Mouse (Mus musculus) CH12.LX (cell line): ENCODE results near the gene Enpp4. TPM values are rescaled to one million over a fixed set of nuclear protein-coding genes. Genes with fewer than 3 reads are reported as not detected.

ENCODE experiments used
- DNase-seq: peaks from one replicate; pipeline ENCODE4 v3.0.0-alpha.2; 2013; ENCODE audit errors: extremely low read depth
- H3K27ac ChIP-seq: 2 replicates; pipeline ENCODE4 v1.5.1; 2012; ENCODE audit warnings: low read depth, mild to moderate bottlenecking, control low read depth, moderate library complexity; ENCODE audit not compliant: insufficient read depth
- H3K27me3 ChIP-seq: replicated peaks from 2 replicates; pipeline ENCODE3; 2012; ENCODE audit warnings: inconsistent platforms
- H3K36me3 ChIP-seq, 2 experiments: replicated peaks in 1 of 2; 2 replicates each; pipeline versions ENCODE3 to v1.6.1; 2012; ENCODE audit warnings: inconsistent platforms in 1 of 2, low read length in 1 of 2, mild to moderate bottlenecking in 1 of 2, mixed read lengths in 1 of 2, moderate library complexity in 1 of 2; ENCODE audit not compliant: control insufficient read depth in 1 of 2, insufficient read depth in 1 of 2
- H3K4me1 ChIP-seq, 2 experiments: 2 replicates each; pipeline ENCODE4 v1.6.1; 2012; ENCODE audit warnings: inconsistent platforms in 1 of 2, moderate library complexity in 1 of 2; ENCODE audit not compliant: insufficient read depth in 2 of 2, control insufficient read depth in 1 of 2
- H3K4me2 ChIP-seq: 2 replicates; pipeline ENCODE4 v1.6.1; 2012; ENCODE audit warnings: low read depth, mild to moderate bottlenecking, control low read depth; ENCODE audit not compliant: poor library complexity, insufficient read depth, severe bottlenecking
- H3K4me3 ChIP-seq, 3 experiments: fragments of 150-350 bp in 1 of 3; sonication (generic) in 1 of 3; replicated peaks in 1 of 3; 2 replicates each; pipeline versions ENCODE3 to v1.5.1; 2011 to 2012; ENCODE audit warnings: low read depth in 2 of 3, low read length in 2 of 3, mild to moderate bottlenecking in 2 of 3, moderate library complexity in 2 of 3, control low read depth in 1 of 3, improper control_type of control experiment in 1 of 3, inconsistent platforms in 1 of 3, mixed read lengths in 1 of 3; ENCODE audit not compliant: poor library complexity in 1 of 3
- H3K79me2 ChIP-seq: replicated peaks from 2 replicates; pipeline ENCODE4 v1.6.1; 2012; ENCODE audit warnings: mild to moderate bottlenecking, moderate library complexity; ENCODE audit not compliant: control insufficient read depth, poor library complexity, insufficient read depth, severe bottlenecking; ENCODE audit errors: extremely low read depth
- H3K9ac ChIP-seq: 2 replicates; pipeline ENCODE4 v1.6.1; 2012; ENCODE audit warnings: low read depth, mild to moderate bottlenecking, control low read depth, moderate library complexity; ENCODE audit not compliant: insufficient read depth
- H3K9me3 ChIP-seq: replicated peaks from 2 replicates; pipeline ENCODE3; 2012; ENCODE audit warnings: low read length, inconsistent platforms, mixed read lengths
- CTCF ChIP-seq, 2 experiments: IDR thresholded peaks in 1 of 2; conservative IDR thresholded peaks in 1 of 2; 2 replicates each; pipeline ENCODE4 v1.5.1; 2011 to 2012; ENCODE audit warnings: low read depth in 2 of 2, low read length in 2 of 2, improper control_type of control experiment in 1 of 2, inconsistent platforms in 1 of 2, mild to moderate bottlenecking in 1 of 2, moderate library complexity in 1 of 2
- ELF1 ChIP-seq: IDR thresholded peaks from 2 replicates; pipeline ENCODE4 v1.6.1; 2014; ENCODE audit warnings: low read depth, mild to moderate bottlenecking, inconsistent platforms, low read length, improper control_type of control experiment
- HCFC1 ChIP-seq: IDR thresholded peaks from 2 replicates; pipeline ENCODE4 v1.6.1; 2012; ENCODE audit warnings: low read depth, mild to moderate bottlenecking, inconsistent platforms, low read length, improper control_type of control experiment
- IRF4 ChIP-seq: IDR thresholded peaks from 2 replicates; pipeline ENCODE4 v1.6.1; 2014; ENCODE audit warnings: low read depth, mild to moderate bottlenecking, inconsistent platforms, low read length, improper control_type of control experiment
- JUN ChIP-seq: IDR thresholded peaks from 2 replicates; pipeline ENCODE4 v1.6.1; 2011; ENCODE audit warnings: low read depth, mild to moderate bottlenecking, low read length, improper control_type of control experiment, moderate library complexity; ENCODE audit not compliant: insufficient read depth
- KAT2A ChIP-seq: IDR thresholded peaks from 2 replicates; pipeline ENCODE4 v1.6.1; 2012; ENCODE audit warnings: low read length, improper control_type of control experiment, inconsistent platforms; ENCODE audit not compliant: insufficient replicate concordance
- MAFK ChIP-seq: IDR thresholded peaks from 2 replicates; pipeline ENCODE4 v1.6.1; 2011; ENCODE audit warnings: low read length, improper control_type of control experiment; ENCODE audit not compliant: insufficient replicate concordance
- MAZ ChIP-seq: IDR thresholded peaks from 2 replicates; pipeline ENCODE4 v1.6.1; 2012; ENCODE audit warnings: low read depth, mild to moderate bottlenecking, inconsistent platforms, low read length, improper control_type of control experiment, moderate library complexity
- MEF2A ChIP-seq: IDR thresholded peaks from 2 replicates; pipeline ENCODE4 v1.6.1; 2014; ENCODE audit warnings: low read depth, mild to moderate bottlenecking, inconsistent platforms, low read length, improper control_type of control experiment, borderline replicate concordance
- MYC ChIP-seq: IDR thresholded peaks from 2 replicates; pipeline ENCODE4 v1.6.1; 2011; ENCODE audit warnings: low read depth, mild to moderate bottlenecking, improper control_type of control experiment, low read length
- NELFE ChIP-seq: IDR thresholded peaks from 2 replicates; pipeline ENCODE4 v1.6.1; 2011; ENCODE audit warnings: low read depth, low read length, improper control_type of control experiment
- NRF1 ChIP-seq: IDR thresholded peaks from 2 replicates; pipeline ENCODE4 v1.6.1; 2014; ENCODE audit warnings: low read depth, mild to moderate bottlenecking, inconsistent platforms, low read length, improper control_type of control experiment, moderate library complexity
- POLR2A ChIP-seq: IDR thresholded peaks from 2 replicates; pipeline ENCODE4 v1.6.1; 2011; ENCODE audit warnings: low read depth, mild to moderate bottlenecking, improper control_type of control experiment, low read length
- POLR2AphosphoS2 ChIP-seq: IDR thresholded peaks from 2 replicates; pipeline ENCODE4 v1.6.1; 2011; ENCODE audit warnings: low read depth, low read length, improper control_type of control experiment
- RAD21 ChIP-seq: IDR thresholded peaks from 2 replicates; pipeline ENCODE4 v1.6.1; 2011; ENCODE audit warnings: low read depth, mild to moderate bottlenecking, low read length, improper control_type of control experiment, moderate library complexity
- USF1 ChIP-seq: IDR thresholded peaks from 2 replicates; pipeline ENCODE4 v1.6.1; 2014; ENCODE audit warnings: low read depth, mild to moderate bottlenecking, inconsistent platforms, low read length, improper control_type of control experiment
- USF2 ChIP-seq: conservative IDR thresholded peaks from 2 replicates; pipeline ENCODE4 v1.6.1; 2011; ENCODE audit warnings: low read depth, low read length, improper control_type of control experiment
- ZC3H11A ChIP-seq: IDR thresholded peaks from 2 replicates; pipeline ENCODE4 v1.6.1; 2012; ENCODE audit warnings: low read depth, mild to moderate bottlenecking, inconsistent platforms, low read length, improper control_type of control experiment
- ZKSCAN1 ChIP-seq: IDR thresholded peaks from 2 replicates; pipeline ENCODE4 v1.6.1; 2012; ENCODE audit warnings: low read depth, inconsistent platforms, low read length, improper control_type of control experiment, borderline replicate concordance
- ZNF384 ChIP-seq: IDR thresholded peaks from 2 replicates; pipeline ENCODE4 v1.6.1; 2012; ENCODE audit warnings: low read depth, low read length, improper control_type of control experiment, inconsistent platforms
- dilution Hi-C: fragments of 300-500 bp; cut with MboI; formaldehyde crosslinking; loops from 2 replicates; pipeline ENCODE4 v1.14.3; 2020; ENCODE audit warnings: low sequenced_read_pairs; ENCODE audit not compliant: extremely low pct_unique_long_range_greater_than_20kb, extremely low pct_ligation_motif_present
- in situ Hi-C: fragments of 300-500 bp; cut with MboI; formaldehyde crosslinking; loops from 3 replicates; pipeline ENCODE4 v1.14.3; 2019; ENCODE audit warnings: low sequenced_read_pairs, low pct_ligation_motif_present, low pct_unique_long_range_greater_than_20kb, mixed read lengths
- polyA plus RNA-seq: library from polyadenylated mRNA; unstranded; fragments of >175 nt; gene quantifications from 2 replicates; pipeline ENCODE4 v1.2.1, GENCODE M21; 2012; ENCODE audit warnings: low read depth; ENCODE audit not compliant: insufficient read length
- total RNA-seq, 2 experiments: library from RNA; depleted of rRNA; stranded (reverse); fragments of 300-350 nt in 1 of 2; fragments of >200 nt in 1 of 2; gene quantifications; 2 replicates each; pipeline ENCODE4 v1.2.3; 2012 to 2014

The Enpp4 gene
- total and polyA plus RNA-seq, 3 experiments: 0.11 to 0.34 (median 0.16) TPM

GRCm38 (mm10) chr17:44100906-44101305 is 4.7 kb downstream of the Enpp4 start:
- peaks cover 90% of the 10 kb centered on the region for H3K27me3 ChIP-seq
- in situ Hi-C loops (no loop called here), dilution Hi-C loops (no loop called here)
- H3K27ac ChIP-seq: no peak overlapping the region
- peaks cover 0 to 3% of the 10 kb centered on the region in 2 experiments; a peak in 2 of 4 replicates for H3K4me1 ChIP-seq
- no peak overlapping the region for H3K9ac ChIP-seq
- DNase-seq: no peak
- TF ChIP-seq MYC (no peak), USF2 (no peak), POLR2AphosphoS2 (no peak), IRF4 (no peak), ELF1 (no peak), NELFE (no peak), ZKSCAN1 (no peak), NRF1 (no peak), JUN (no peak), POLR2A (no peak), USF1 (no peak), CTCF (conservative IDR thresholded peaks at IDR 0.05 in 1 of 2, IDR thresholded peaks at IDR 0.05 in 1 of 2; ENCODE audit: low read depth in 2 of 2, low read length in 2 of 2) (no peak), MAFK (no peak), RAD21 (no peak), ZC3H11A (no peak), MEF2A (no peak), ZNF384 (no peak), KAT2A (no peak), HCFC1 (no peak), MAZ (no peak)
- H3K36me3 ChIP-seq: no peaks in the 10 kb centered on the region
- no peaks in the 10 kb centered on the region for H3K79me2 ChIP-seq
- no peak overlapping the region for H3K4me3 ChIP-seq
- no peaks in the 10 kb centered on the region for H3K9me3 ChIP-seq
- no peak overlapping the region; the same call in 1 of the 2 replicates for H3K4me2 ChIP-seq

DNA sequence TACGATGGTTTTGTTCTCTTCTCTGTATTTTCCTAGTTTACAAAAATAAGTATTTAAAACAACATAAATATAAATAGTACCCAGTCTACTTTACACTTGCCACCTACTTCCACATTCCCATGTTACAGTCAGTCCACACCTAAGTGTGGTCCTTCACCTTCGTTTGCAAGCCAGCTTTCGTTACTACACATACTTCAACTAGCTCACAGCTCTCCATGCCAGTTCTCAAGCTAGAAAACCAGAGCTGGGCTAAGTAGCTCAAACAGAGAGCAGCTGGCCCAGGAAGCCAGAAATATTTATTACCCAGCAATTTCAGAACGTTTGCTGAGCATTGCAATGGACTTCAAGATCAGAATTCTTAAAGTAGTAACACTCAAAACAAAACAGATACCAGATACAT is 5.1 kb downstream of the Enpp4 start:
- dilution Hi-C loops: no loop called here
- H3K27me3 ChIP-seq: peaks cover 92% of the 10 kb centered on the region
- DNase-seq: no peak
- no peak overlapping the region for H3K27ac ChIP-seq
- H3K9ac ChIP-seq: no peak overlapping the region
- H3K4me1 ChIP-seq: peaks cover 0 to 3% of the 10 kb centered on the region in 2 experiments; a peak in 2 of 4 replicates
- in situ Hi-C loops: no loop called here
- no peak overlapping the region for H3K4me2 ChIP-seq
- no peak for TF ChIP-seq ZNF384
- TF ChIP-seq, all 38 proteins: peak for 0
- Histone ChIP-seq H3K4me3 (no peak overlapping the region), H3K79me2 (no peaks in the 10 kb centered on the region), H3K36me3 (no peaks in the 10 kb centered on the region), H3K9me3 (no peaks in the 10 kb centered on the region)
